Mouse (Mus musculus) spleen, adult 2 months (tissue): ENCODE measurements around the gene Acyp2. TPM values are rescaled to one million over a fixed set of nuclear protein-coding genes. Genes with fewer than 3 reads are reported as not detected.

Experiments used
- DNase-seq, 2 experiments: peaks; one replicate each; pipeline versions ENCODE4 v3.0.0 to v3.0.0-alpha.2; 2012 to 2021; ENCODE audit warnings: low spot score in 2 of 2, low read depth in 1 of 2
- H3K27ac ChIP-seq: fragments of 200-500 bp; 2 replicates; pipeline ENCODE4 v1.5.1; 2012; ENCODE audit warnings: low read length, inconsistent platforms; ENCODE audit not compliant: insufficient read depth
- H3K27me3 ChIP-seq: fragments of 200-500 bp; 2 replicates; pipeline ENCODE4 v1.6.1; 2012; ENCODE audit warnings: mild to moderate bottlenecking, moderate library complexity, low read length, inconsistent platforms; ENCODE audit not compliant: control insufficient read depth, insufficient read depth
- H3K36me3 ChIP-seq: fragments of 200-500 bp; 2 replicates; pipeline ENCODE4 v1.6.1; 2012; ENCODE audit warnings: mild to moderate bottlenecking, low read length, inconsistent platforms; ENCODE audit not compliant: control insufficient read depth, insufficient read depth
- H3K4me1 ChIP-seq: fragments of 200-500 bp; 2 replicates; pipeline ENCODE4 v1.6.1; 2011; ENCODE audit warnings: inconsistent platforms; ENCODE audit not compliant: control insufficient read depth, insufficient read depth, insufficient read length
- H3K4me3 ChIP-seq: fragments of 200-500 bp; 2 replicates; pipeline ENCODE4 v1.5.1; 2011; ENCODE audit warnings: mild to moderate bottlenecking, inconsistent platforms; ENCODE audit not compliant: insufficient read depth, insufficient read length; ENCODE audit errors: extremely low read depth
- CTCF ChIP-seq: fragments of 200-500 bp; IDR thresholded peaks from 2 replicates; pipeline ENCODE4 v1.5.1; 2011; ENCODE audit warnings: mild to moderate bottlenecking, inconsistent platforms; ENCODE audit not compliant: insufficient read depth, insufficient read length, insufficient replicate concordance; ENCODE audit errors: extremely low read depth
- POLR2A ChIP-seq: fragments of 200-500 bp; IDR thresholded peaks from 2 replicates; pipeline ENCODE4 v1.6.1; 2011; ENCODE audit warnings: low read depth, low read length, inconsistent platforms
- WGBS: fragments of 180-500 bp; shearing (Covaris S2); methylation state at CpG from one replicate; pipeline ENCODE4 v1.1.7; 2018; 5-methylcytosine and 5-hydroxymethylcytosine counted together
- polyA plus RNA-seq: library from polyadenylated mRNA; depleted of rRNA; stranded (reverse); fragments of >200 nt; gene quantifications from 2 replicates; pipeline ENCODE4 v1.2.3, GENCODE M21; 2012

Gene Acyp2
- polyA plus RNA-seq, 1 experiment = 1.4 TPM

DNA sequence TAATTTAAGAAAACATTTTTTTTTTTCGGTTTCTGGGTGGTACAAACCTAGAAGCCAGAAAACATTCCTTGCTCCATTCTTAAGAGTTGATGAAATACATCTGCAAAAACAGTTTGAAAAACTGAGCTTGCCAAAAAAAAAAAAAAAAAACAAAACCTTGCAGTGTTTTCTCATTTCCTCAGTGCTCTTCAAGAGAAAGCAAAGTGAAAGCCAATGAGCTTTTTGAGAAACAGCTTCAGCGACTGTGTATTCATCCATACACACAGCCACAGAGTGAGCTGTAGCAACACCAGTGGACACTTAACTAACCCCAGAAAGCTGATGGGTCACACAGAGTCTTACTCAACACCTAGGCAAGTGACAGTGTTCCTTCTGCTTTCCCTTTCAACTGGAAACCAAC, 69.4 kb downstream of the Acyp2 start:
- Histone ChIP-seq H3K4me1 (no peaks in the 10 kb centered on the region), H3K36me3 (no peaks in the 10 kb centered on the region), H3K27ac (no peak overlapping the region), H3K4me3 (no peak overlapping the region), H3K27me3 (no peaks in the 10 kb centered on the region)
- 86% methylated on average over 2 of the region's 2 CpGs for WGBS
- DNase-seq = no peak
- no peak for TF ChIP-seq POLR2A
- TF ChIP-seq CTCF = no peak

DNA sequence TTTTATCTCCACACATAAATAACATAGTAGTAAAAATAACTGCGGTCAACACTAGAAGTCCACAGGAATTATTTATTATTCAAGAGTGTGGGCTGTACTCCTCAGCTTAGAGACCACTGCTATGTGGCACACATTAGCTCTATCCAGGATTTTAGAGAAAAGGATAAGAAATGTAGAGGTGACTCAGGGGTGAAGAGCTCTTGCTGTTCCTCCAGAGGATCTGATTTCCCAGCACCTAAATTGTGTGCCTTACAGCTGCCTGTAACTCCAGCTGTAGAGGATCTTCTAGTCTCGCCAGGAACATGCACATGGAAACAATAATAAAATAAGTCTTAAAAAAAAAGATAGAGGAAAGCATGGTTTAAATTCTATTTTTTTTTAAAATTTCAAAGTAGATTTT, 70.5 kb downstream of the Acyp2 start:
- Histone ChIP-seq H3K27me3 (no peaks in the 10 kb centered on the region), H3K4me3 (no peak overlapping the region), H3K27ac (no peak overlapping the region), H3K36me3 (no peaks in the 10 kb centered on the region), H3K4me1 (no peaks in the 10 kb centered on the region)
- 88% methylated on average over 2 of the region's 2 CpGs for WGBS
- TF ChIP-seq POLR2A (no peak), CTCF (no peak)
- no peak for DNase-seq

DNA sequence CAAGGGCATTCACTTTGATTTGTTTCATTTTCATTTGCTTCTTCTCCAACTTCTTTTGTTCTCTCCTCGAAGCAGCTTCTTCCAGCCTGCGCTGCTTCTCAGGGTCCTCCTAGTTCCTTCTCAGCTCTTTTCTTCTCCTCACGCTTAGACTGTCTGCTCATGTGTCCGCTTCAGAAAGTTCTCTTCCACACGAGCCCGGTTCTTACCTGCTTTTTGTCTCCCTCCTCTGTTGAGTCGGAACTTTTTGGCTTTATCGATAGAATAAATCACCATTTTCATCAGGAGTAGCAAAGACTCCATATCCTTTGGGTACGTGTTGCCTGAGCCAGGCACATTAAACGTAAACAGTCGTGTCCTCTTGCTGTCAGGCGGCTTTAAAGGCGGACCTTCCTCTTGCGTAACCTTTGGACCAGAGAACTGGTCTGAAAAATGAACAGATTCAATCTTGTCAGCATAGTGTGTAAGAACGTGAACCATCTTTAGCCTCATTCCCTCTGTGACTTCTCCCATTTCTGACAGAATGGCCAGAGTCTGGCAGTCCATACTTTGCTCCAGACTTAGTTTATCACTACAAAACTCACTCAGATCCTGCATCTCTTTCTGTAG, 76.5 kb downstream of the Acyp2 start:
- WGBS = 90% methylated on average over 15 of the region's 15 CpGs
- H3K27me3 ChIP-seq = no peaks in the 10 kb centered on the region
- H3K36me3 ChIP-seq = no peaks in the 10 kb centered on the region
- no peak for DNase-seq
- H3K27ac ChIP-seq = no peak overlapping the region
- no peak overlapping the region for H3K4me3 ChIP-seq
- TF ChIP-seq CTCF (no peak), POLR2A (no peak)
- H3K4me1 ChIP-seq = no peaks in the 10 kb centered on the region

DNA sequence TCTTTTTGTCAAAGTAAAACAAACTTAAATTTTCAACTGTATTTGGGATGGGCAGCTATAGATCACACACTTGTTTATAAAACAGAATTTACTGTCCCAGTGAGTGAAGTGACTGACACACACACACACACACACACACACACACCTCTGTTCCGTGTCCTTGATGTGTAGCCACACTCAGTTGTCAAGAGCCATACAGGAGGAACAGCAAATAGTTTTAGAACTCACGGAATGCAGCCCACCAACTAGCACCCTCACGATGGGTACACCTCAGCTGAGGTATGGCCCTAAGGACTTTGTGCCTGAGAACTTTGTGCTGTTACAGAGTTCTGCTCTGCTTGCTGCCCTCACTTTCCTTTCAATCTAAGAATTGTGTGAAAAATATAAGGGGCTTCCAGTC, 78.8 kb downstream of the Acyp2 start:
- H3K36me3 ChIP-seq = no peaks in the 10 kb centered on the region
- no peaks in the 10 kb centered on the region for H3K27me3 ChIP-seq
- H3K4me3 ChIP-seq = no peak overlapping the region
- DNase-seq = no peak
- H3K4me1 ChIP-seq = no peaks in the 10 kb centered on the region
- 87% methylated on average over 3 of the region's 3 CpGs for WGBS
- H3K27ac ChIP-seq = no peak overlapping the region
- TF ChIP-seq CTCF (no peak), POLR2A (no peak)

DNA sequence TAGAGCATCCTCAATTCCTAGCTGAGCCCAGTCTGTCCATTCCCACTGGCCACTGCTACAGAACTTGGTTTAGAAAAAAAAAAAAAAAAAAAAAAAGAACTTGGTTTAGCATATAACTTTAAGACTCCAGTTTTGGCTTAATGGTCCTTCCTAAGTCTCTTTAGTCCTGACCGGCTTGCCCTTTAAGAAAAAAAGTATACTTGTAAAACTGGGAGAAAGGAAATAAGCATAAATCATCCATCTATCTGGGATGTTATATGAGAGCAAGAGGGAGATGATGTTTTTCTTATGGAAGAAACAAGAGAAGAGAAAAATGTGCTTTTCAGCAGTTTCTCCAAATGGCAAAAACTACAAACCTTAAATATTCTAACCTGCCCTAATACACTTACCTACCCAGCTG, 89.2 kb downstream of the Acyp2 start:
- no peaks in the 10 kb centered on the region for H3K27me3 ChIP-seq
- H3K36me3 ChIP-seq = no peaks in the 10 kb centered on the region
- DNase-seq = no peak
- no peak overlapping the region for H3K4me3 ChIP-seq
- 92% methylated on average over 1 of the region's 1 CpGs for WGBS
- TF ChIP-seq CTCF (no peak), POLR2A (no peak)
- H3K27ac ChIP-seq = no peak overlapping the region
- H3K4me1 ChIP-seq = no peaks in the 10 kb centered on the region

DNA sequence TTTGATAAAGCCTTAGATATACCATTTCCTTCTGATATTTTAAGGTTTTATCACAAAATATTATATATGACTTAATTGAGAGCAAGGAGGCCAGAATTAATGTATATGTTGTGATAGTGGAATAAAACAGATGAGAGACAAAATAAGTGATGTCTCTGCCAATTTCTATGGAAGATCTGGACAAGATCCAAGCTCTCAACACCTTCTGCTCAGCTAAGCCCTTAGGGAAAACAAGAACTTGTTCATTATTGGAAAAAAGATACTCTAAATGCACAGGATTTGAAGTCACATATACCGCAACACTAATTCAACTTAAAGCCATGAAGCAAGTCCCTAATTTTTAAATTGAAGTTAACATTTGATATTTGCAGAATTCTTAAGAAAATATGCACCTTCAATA, 96.0 kb downstream of the Acyp2 start:
- no peak overlapping the region for H3K27ac ChIP-seq
- H3K27me3 ChIP-seq = no peaks in the 10 kb centered on the region
- H3K36me3 ChIP-seq = no peaks in the 10 kb centered on the region
- WGBS = 98% methylated on average over 1 of the region's 1 CpGs
- H3K4me3 ChIP-seq = no peak overlapping the region
- no peak for TF ChIP-seq CTCF
- no peak for TF ChIP-seq POLR2A
- DNase-seq = no peak
- no peaks in the 10 kb centered on the region for H3K4me1 ChIP-seq

DNA sequence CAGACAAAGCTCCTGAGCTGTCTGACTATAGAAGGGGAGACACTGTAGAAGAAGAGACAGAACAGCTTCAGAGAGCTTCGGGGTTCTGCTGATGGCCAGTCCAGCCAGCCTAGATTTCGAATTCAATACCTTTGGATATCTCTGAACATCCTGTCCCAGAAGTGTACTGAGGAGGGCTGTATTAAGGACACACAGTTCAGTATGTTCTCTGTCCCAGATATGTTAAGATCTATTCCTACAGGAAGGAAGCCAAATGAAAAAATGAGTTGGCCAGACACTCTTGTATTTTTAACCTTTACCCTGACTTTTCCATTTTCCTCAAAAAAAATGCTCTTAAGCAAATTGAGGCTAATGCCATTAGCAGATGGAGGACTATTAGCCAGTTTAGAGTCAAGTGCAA, 132.3 kb downstream of the Acyp2 start:
- TF ChIP-seq CTCF (no peak), POLR2A (no peak)
- no peaks in the 10 kb centered on the region for H3K4me1 ChIP-seq
- H3K36me3 ChIP-seq = no peaks in the 10 kb centered on the region
- WGBS = 73% methylated on average over 2 of the region's 2 CpGs
- no peak for DNase-seq
- no peaks in the 10 kb centered on the region for H3K27me3 ChIP-seq
- H3K27ac ChIP-seq = no peak overlapping the region
- no peak overlapping the region for H3K4me3 ChIP-seq

DNA sequence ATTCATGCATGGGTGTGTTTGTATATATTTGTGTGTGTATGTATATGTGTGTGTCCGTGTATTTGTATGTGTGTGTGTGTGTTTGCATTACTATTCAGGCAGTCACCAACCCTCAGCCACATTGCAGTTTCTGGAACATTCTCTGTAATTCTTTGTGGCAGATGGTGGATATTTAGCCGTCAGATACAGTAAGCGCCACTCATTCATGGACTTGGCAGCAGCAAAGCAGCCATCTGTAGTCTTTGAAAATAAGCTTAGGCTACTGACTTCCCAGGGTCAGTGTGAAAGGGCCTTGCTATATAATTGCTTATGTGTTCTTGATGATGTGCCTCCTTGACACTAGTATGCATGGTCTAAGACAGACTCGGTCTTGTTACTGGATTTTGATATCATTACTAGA, 141.2 kb downstream of the Acyp2 start:
- Histone ChIP-seq H3K27me3 (no peaks in the 10 kb centered on the region), H3K27ac (no peak overlapping the region), H3K4me3 (no peak overlapping the region), H3K4me1 (no peaks in the 10 kb centered on the region), H3K36me3 (no peaks in the 10 kb centered on the region)
- TF ChIP-seq CTCF = no peak
- no peak for TF ChIP-seq POLR2A
- no peak for DNase-seq
- 87% methylated on average over 4 of the region's 4 CpGs for WGBS
